In the genomic region with DNA sequence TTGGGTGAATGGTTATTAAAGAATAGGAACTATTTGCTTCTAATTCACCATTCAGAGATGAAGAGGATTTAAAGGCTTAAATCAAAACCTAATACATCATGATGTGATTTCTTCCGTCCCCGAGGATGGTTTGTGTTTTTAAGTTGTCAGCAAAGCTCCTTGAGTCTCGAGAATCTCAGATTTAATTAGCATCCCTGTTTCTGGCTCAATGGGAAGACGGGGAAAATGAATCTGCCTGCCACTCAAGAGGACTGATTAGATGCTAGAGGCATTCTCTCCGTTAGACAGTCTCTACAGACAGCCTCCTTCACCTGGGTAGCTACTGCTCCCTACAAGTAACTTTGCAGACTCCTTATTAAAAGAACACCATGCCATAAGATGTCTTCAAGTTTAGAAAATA, we compare ENCODE assay signal across 21 mouse cellular contexts. TPM values are rescaled to one million over a fixed set of nuclear protein-coding genes. Genes with fewer than 3 reads are reported as not detected.
"Had no signal": no experiment of that assay in that cellular context is flagged by ENCODE, and none has a peak within 500 bp of the region (broad histone marks: within the 10 kb centered on the region; RNA-seq: fewer than 3 reads in every experiment).

No protein-coding gene starts in this region.

- H3K4me2 ChIP-seq: limb, embryonic 12.5 days; limb, embryonic 15.5 days; liver, embryonic 11.5 days; lung, embryonic 14.5 days; neural tube, embryonic 12.5 days; neural tube, embryonic 15.5 days had no signal

- H3K9me3 ChIP-seq: limb, embryonic 12.5 days; limb, embryonic 15.5 days; neural tube, embryonic 12.5 days; neural tube, embryonic 15.5 days had no signal

- DNase-seq: kidney, adult 9 months; kidney, postnatal 14 days; kidney, postnatal 4 days; left cerebral cortex, postnatal 4 days; liver, postnatal 0 days; lung, embryonic 14.5 days; right cerebral cortex, adult 18-20 months; right cerebral cortex, postnatal 14 days; right cerebral cortex, postnatal 4 days; thymus, adult 2 months; thymus, postnatal 14 days; thymus, postnatal 4 days had no signal

- H3K9ac ChIP-seq: limb, embryonic 12.5 days; limb, embryonic 15.5 days; liver, embryonic 14.5 days; liver, postnatal 0 days; lung, embryonic 14.5 days; neural tube, embryonic 12.5 days; neural tube, embryonic 15.5 days had no signal

- H3K36me3 ChIP-seq: neural tube, embryonic 12.5 days had no signal

- H3K27me3 ChIP-seq: limb, embryonic 12.5 days; limb, embryonic 15.5 days; neural tube, embryonic 12.5 days; neural tube, embryonic 15.5 days had no signal

- H3K4me1 ChIP-seq: limb, embryonic 12.5 days; limb, embryonic 15.5 days; neural tube, embryonic 12.5 days had no signal

- ATAC-seq: liver, postnatal 0 days; lung, postnatal 0 days had no signal

- H3K27ac ChIP-seq: limb, embryonic 12.5 days; limb, embryonic 15.5 days; liver, embryonic 14.5 days; macrophage; neural tube, embryonic 12.5 days; neural tube, embryonic 15.5 days; stomach, postnatal 0 days had no signal

- H3K4me3 ChIP-seq: limb, embryonic 12.5 days; limb, embryonic 15.5 days; neural tube, embryonic 12.5 days; neural tube, embryonic 15.5 days had no signal

RNA-seq across cellular contexts. Expression of gene Cacng5, which starts 32.0 kb away (rescaled TPM):
- polyA plus RNA-seq: liver, postnatal 0 days; lung, postnatal 0 days; macrophage had no signal
